Mouse (Mus musculus) stomach, postnatal 0 days (tissue): ENCODE results near the gene Olfr64.

Experiments
- CTCF ChIP-seq: IDR thresholded peaks from 2 replicates; pipeline ENCODE4 v1.5.1; 2016; ENCODE audit warnings: antibody characterized with exemption, low read depth, mild to moderate bottlenecking, moderate library complexity
- EP300 ChIP-seq: optimal IDR thresholded peaks from 2 replicates; pipeline ENCODE3; 2016; ENCODE audit warnings: antibody characterized with exemption

DNA sequence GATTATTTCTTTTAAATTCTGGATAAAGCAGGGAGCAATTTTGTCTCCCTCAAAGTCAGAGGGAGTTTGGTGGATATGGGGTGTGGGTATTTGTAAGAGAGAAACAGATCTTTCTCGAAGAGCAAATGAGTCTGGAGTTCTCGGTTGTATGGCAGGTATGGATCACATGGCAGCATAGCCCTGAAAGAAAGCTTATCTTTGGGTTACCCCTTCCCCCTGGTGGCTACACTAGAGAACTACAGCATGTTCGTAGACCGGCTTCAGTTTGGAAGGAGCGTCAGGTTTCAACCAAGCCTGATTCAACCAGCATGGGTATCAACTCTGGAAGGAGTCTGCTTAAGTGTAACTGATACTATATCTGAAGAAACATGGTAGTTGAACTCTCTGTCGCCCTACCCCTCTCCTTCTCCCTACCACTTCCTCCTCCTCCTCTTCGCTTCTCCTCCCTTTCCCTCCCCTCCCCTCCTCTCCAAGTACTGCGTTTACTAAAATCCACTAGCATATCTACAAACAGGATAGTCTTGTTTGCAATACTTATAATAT, 18.8 kb upstream of the Olfr64 start:
- TF ChIP-seq CTCF = peak; percentile 59
- no peak for TF ChIP-seq EP300
